Mouse (Mus musculus): ENCODE results near the gene Cmss1. TPM values are rescaled to one million over a fixed set of nuclear protein-coding genes. Genes with fewer than 3 reads are reported as not detected.

The Cmss1 gene
- polyA plus RNA-seq, 1 experiment: 9.0 TPM

GRCm38 (mm10) chr16:57280221-57281217, 326.1 kb downstream of the Cmss1 start:
- Histone ChIP-seq H3K27ac (ENCODE audit: insufficient read depth, low read length) (no peak overlapping the region), H3K4me3 (ENCODE audit: insufficient read depth, low read length) (no peak overlapping the region), H3K4me1 (ENCODE audit: control insufficient read depth, insufficient read depth, low read length) (peaks cover 3% of the 10 kb centered on the region; the same call in 1 of the 2 replicates)
- TF ChIP-seq CTCF (IDR thresholded peaks at IDR 0.05; ENCODE audit: borderline replicate concordance, insufficient read depth, low read length): no peak
- TF ChIP-seq POLR2A (IDR thresholded peaks at IDR 0.05; ENCODE audit: low read depth, low read length): no peak

- no peak for TF ChIP-seq CTCF (IDR thresholded peaks at IDR 0.05; ENCODE audit: borderline replicate concordance, insufficient read depth, low read length)
- Histone ChIP-seq H3K27ac (ENCODE audit: insufficient read depth, low read length) (no peak overlapping the region), H3K4me3 (ENCODE audit: insufficient read depth, low read length) (no peak overlapping the region), H3K4me1 (ENCODE audit: control insufficient read depth, insufficient read depth, low read length) (peaks cover 3% of the 10 kb centered on the region; the same call in 1 of the 2 replicates)
These were observed 327.6 kb downstream of the Cmss1 start for GRCm38 (mm10) chr16:57278976-57279626.

- no peaks in the 10 kb centered on the region for H3K4me1 ChIP-seq (ENCODE audit: control insufficient read depth, insufficient read depth, low read length)
- TF ChIP-seq POLR2A (IDR thresholded peaks at IDR 0.05; ENCODE audit: low read depth, low read length) (no peak), CTCF (IDR thresholded peaks at IDR 0.05; ENCODE audit: borderline replicate concordance, insufficient read depth, low read length) (no peak)
- no peak overlapping the region for H3K27ac ChIP-seq (ENCODE audit: insufficient read depth, low read length)
- no peak overlapping the region for H3K4me3 ChIP-seq (ENCODE audit: insufficient read depth, low read length)
These were observed 336.9 kb downstream of the Cmss1 start for GRCm38 (mm10) chr16:57269751-57270150.

DNA sequence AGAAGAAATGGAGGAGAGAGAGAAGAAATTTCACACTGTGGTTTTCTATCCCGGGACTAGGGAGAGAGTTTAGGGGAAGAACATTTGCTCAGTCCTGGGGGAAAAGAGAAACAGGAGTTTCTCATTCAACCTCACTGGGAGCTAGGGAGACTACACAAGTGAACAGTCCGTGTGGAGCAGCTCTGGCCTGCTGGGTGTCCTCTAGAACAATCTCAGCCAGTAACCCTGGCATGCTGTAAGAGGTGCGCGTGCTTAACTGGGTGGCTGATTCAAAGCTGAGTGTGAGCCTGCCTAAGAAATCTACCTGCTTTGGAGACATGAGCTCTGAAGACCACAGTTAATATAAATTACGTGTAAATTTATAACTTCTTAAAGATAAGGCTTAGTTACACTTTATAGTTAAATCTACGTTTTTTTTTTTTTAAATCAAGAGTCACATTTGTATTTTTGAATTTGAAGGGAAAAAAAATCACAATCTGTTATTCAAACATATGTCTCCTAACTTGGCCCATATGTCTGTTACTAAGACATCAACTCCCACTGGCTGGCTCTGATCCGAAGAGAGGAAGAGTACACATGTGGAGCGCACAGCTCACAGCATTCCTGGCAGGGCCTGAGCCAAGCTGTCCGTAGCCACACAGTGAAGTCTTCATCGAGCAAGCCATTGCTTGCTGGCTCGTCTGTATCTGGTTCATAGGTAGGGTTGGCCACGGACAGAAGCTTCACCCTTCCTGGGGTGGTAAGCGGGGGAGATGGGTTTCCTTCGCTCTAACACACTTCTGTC, 338.4 kb downstream of the Cmss1 start:
- TF ChIP-seq POLR2A (IDR thresholded peaks at IDR 0.05; ENCODE audit: low read depth, low read length) (no peak), CTCF (IDR thresholded peaks at IDR 0.05; ENCODE audit: borderline replicate concordance, insufficient read depth, low read length) (no peak)
- H3K4me1 ChIP-seq (ENCODE audit: control insufficient read depth, insufficient read depth, low read length): no peaks in the 10 kb centered on the region
- no peak overlapping the region for H3K27ac ChIP-seq (ENCODE audit: insufficient read depth, low read length)
- no peak overlapping the region for H3K4me3 ChIP-seq (ENCODE audit: insufficient read depth, low read length)

GRCm38 (mm10) chr16:57267068-57267467, 339.6 kb downstream of the Cmss1 start:
- no peak overlapping the region for H3K27ac ChIP-seq (ENCODE audit: insufficient read depth, low read length)
- no peak overlapping the region for H3K4me3 ChIP-seq (ENCODE audit: insufficient read depth, low read length)
- TF ChIP-seq POLR2A (IDR thresholded peaks at IDR 0.05; ENCODE audit: low read depth, low read length) (no peak), CTCF (IDR thresholded peaks at IDR 0.05; ENCODE audit: borderline replicate concordance, insufficient read depth, low read length) (no peak)
- H3K4me1 ChIP-seq (ENCODE audit: control insufficient read depth, insufficient read depth, low read length): no peaks in the 10 kb centered on the region

- TF ChIP-seq CTCF (IDR thresholded peaks at IDR 0.05; ENCODE audit: borderline replicate concordance, insufficient read depth, low read length) (no peak), POLR2A (IDR thresholded peaks at IDR 0.05; ENCODE audit: low read depth, low read length) (no peak)
- H3K4me3 ChIP-seq (ENCODE audit: insufficient read depth, low read length): no peak overlapping the region
These were observed 346.5 kb downstream of the Cmss1 start for GRCm38 (mm10) chr16:57260152-57260551.

GRCm38 (mm10) chr16:57259356-57260083, 347.1 kb downstream of the Cmss1 start:
- no peak for TF ChIP-seq CTCF (IDR thresholded peaks at IDR 0.05; ENCODE audit: borderline replicate concordance, insufficient read depth, low read length)
- TF ChIP-seq POLR2A (IDR thresholded peaks at IDR 0.05; ENCODE audit: low read depth, low read length): no peak
- Histone ChIP-seq H3K4me3 (ENCODE audit: insufficient read depth, low read length) (no peak overlapping the region), H3K27ac (ENCODE audit: insufficient read depth, low read length) (no peak overlapping the region), H3K4me1 (ENCODE audit: control insufficient read depth, insufficient read depth, low read length) (no peaks in the 10 kb centered on the region)

More at GRCm38 (mm10) chr16:57260152-57260551, 346.5 kb downstream of the Cmss1 start:
- Histone ChIP-seq H3K27ac (ENCODE audit: insufficient read depth, low read length) (no peak overlapping the region), H3K4me1 (ENCODE audit: control insufficient read depth, insufficient read depth, low read length) (no peaks in the 10 kb centered on the region)

Other genes with a start within 250 kb of the Cmss1 start
- gene Col8a1, start 147.9 kb upstream of the Cmss1 start, polyA plus RNA-seq (2011; ENCODE audit: insufficient read length, low read depth, missing spikeins): 254 and 294 TPM in 2 replicates

Data from embryonic fibroblast, embryonic 13.5 days (primary cell).